Mouse (Mus musculus) thymus, postnatal 4 days (tissue): ENCODE measurements around the gene Shisal1.

Source experiments
- DNase-seq: peaks from one replicate; pipeline ENCODE4 v3.0.0; 2021

Gene Shisal1

GRCm38 (mm10) chr15:84366574-84366989 is 80.3 kb downstream of the Shisal1 start:
- DNase-seq, result no peak

GRCm38 (mm10) chr15:84365675-84366381 is 81.1 kb downstream of the Shisal1 start:
- DNase-seq, result no peak

- DNase-seq, result no peak
Observed at GRCm38 (mm10) chr15:84364746-84365145, 82.2 kb downstream of the Shisal1 start.

GRCm38 (mm10) chr15:84355081-84355480 is 91.8 kb downstream of the Shisal1 start:
- DNase-seq, result peak; percentile 50

GRCm38 (mm10) chr15:84351915-84352844 is 94.7 kb downstream of the Shisal1 start:
- no peak for DNase-seq

GRCm38 (mm10) chr15:84351342-84351741 is 95.6 kb downstream of the Shisal1 start:
- DNase-seq, result no peak

- DNase-seq, result no peak
Observed at GRCm38 (mm10) chr15:84349915-84350738, 96.8 kb downstream of the Shisal1 start.

GRCm38 (mm10) chr15:84348769-84349168 is 98.1 kb downstream of the Shisal1 start:
- no peak for DNase-seq

- DNase-seq, result no peak
Observed at GRCm38 (mm10) chr15:84340926-84341325, 106.0 kb downstream of the Shisal1 start.

GRCm38 (mm10) chr15:84337599-84337998 is 109.3 kb downstream of the Shisal1 start:
- no peak for DNase-seq

GRCm38 (mm10) chr15:84336281-84336817 is 110.5 kb downstream of the Shisal1 start:
- no peak for DNase-seq

- no peak for DNase-seq
Observed at GRCm38 (mm10) chr15:84331066-84331612, 115.8 kb downstream of the Shisal1 start.

GRCm38 (mm10) chr15:84329940-84330339 is 117.0 kb downstream of the Shisal1 start:
- DNase-seq, result no peak
